Mouse (Mus musculus): ENCODE results near the gene Sf3a2.
"Not testable (repeated sequence)": the region's sequence is repeated elsewhere in the genome, so short reads cannot be mapped to it uniquely, and the experiment has no call there.

Sf3a2 gene

DNA sequence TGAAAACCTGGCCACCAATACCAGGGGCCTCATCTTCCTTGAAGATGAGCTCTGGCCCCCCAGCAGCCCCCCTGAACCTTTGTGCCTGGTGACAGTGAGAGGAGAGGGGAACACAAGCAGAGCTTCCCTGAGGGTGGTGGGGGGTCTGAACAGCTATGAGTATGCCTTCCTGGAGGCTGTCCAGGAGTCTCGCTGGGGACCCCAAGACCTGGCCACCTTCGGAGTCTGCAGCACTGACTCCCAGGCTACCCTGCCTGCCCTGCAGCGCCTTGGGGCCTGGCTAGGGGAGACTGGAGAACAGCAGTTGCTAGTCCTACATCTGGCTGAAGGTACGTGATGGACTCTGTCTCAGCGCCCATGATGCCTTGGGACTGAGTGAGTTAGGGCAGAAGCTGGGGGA is 7.3 kb downstream of the Sf3a2 start:
- no peak for DNase-seq

GRCm38 (mm10) chr10:80805925-80806324 is 7.9 kb downstream of the Sf3a2 start:
- peak; percentile 89 to 90 for DNase-seq

GRCm38 (mm10) chr10:80806341-80807056 is 8.5 kb downstream of the Sf3a2 start:
- DNase-seq: peak in 1 of 2 experiments; percentile 38

DNA sequence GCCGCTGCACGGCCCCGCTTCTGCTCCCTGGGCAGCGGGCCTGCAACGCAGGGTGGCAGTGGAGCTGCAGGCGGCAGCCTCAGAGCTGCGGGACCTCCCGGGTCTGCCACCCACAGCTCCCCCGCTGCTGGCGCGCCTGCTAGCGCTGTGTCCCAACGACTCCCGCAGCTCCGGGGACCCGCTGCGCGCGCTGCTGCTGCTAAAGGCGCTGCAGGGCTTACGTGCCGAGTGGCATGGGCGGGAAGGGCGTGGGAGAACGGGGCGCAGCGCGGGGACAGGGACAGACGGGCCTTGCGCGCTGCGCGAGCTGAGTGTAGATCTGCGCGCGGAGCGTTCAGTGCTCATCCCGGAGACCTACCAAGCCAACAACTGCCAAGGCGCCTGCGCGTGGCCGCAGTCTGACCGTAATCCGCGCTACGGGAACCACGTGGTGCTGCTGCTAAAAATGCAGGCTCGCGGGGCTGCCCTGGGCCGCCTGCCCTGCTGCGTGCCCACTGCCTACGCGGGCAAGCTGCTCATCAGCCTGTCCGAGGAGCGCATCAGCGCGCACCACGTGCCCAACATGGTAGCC is 9.1 kb downstream of the Sf3a2 start:
- DNase-seq: peak; percentile 87 to 90

- no peak for DNase-seq
Measured at GRCm38 (mm10) chr10:80808099-80808984, 10.3 kb downstream of the Sf3a2 start.

- DNase-seq: no peak
Measured at GRCm38 (mm10) chr10:80808985-80809632, 11.1 kb downstream of the Sf3a2 start.

DNA sequence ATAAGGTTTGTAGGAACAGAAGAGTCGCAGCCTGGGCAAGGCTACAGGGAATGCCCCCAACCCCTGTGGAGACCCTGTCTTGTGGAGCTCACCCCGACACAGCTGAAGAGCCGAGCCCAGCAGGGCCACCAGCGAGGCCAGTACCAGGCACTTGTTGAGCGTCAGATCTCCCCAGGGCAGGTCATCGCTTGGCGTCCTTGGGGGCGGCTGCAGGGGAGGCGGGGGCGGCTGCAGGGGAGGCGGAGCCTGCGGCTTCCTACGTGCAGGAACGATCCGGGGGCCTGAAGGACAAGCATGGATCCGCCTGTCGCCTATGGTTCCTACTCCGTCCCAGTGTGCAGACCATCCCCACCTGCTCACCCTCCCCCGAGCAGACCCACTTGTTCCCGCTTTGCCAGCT is 12.1 kb downstream of the Sf3a2 start:
- DNase-seq: no peak

DNA sequence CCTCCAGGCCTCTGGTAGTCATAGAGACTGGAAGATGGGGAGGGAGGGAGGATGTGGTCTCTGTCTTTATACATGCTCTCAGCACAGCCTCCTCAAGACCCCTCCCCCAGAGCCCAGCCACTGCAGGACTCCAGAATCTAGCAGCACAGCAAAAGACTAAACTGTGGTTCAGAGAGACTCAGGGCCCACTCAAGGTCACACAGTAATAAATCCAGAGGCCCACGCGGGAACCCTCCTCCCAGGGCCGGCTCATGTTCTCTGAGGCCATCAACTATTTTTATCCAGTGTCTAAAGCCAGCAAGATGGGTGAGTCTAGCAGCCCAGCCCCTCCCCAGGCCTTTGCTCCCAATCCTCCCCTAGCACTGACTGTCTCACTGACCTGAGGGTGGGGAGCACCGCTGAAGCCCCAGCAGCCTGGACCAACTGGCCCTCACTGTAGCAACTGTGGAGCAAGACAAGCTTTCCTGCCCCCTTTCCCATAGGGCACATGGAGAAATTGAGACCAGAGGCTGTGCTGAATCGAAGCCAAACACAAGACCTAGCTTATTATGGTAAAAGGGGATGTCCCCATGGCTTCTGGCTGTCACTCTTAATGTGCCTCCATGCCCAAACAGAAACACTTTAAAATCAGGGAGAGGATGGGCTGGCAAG is 14.5 kb downstream of the Sf3a2 start:
- no peak for DNase-seq

GRCm38 (mm10) chr10:80813366-80813765 is 15.4 kb downstream of the Sf3a2 start, which contains the start of gene Jsrp1:
Jsrp1 (minus strand) TSS chr10:80813498.
- no peak for DNase-seq

GRCm38 (mm10) chr10:80814800-80815199 is 16.8 kb downstream of the Sf3a2 start:
- DNase-seq: no peak

DNA sequence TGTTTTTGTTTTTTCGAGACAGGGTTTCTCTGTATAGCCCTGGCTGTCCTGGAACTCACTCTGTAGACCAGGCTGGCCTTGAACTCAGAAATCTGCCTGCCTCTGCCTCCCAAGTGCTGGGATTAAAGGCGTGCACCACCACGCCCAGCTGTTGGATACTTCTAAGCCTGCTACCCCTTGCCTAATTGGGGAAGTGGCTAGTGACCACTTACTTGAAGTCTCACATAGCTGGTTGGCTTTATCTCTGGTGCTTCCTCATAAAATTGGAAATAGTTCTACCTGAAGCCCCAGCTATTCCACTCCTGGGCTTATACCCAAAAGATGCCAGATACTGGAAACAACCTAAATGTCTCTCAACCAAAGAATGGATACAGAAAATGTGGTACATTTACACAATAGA is 18.3 kb downstream of the Sf3a2 start:
- not testable (repeated sequence) for DNase-seq

DNA sequence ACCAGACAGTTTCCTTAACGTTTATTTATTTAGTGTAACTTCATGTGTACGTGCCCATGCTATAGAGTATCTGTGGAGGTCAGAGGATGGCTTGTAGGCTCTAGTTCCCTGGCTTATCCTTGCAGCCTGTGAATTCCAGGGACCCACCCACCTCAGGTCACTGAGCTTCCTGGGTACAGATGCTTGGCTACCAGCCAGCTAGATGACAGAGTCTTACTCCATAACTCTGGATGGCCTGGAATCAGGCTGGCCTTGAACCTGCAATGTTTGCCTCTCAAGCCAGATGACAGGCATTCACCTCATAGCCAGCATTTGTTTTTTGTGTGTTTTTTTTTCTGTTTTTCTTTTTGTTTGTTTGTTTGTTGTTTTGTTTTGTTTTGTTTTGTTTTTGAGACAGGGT is 19.2 kb downstream of the Sf3a2 start:
- no peak for DNase-seq

- DNase-seq: not testable (repeated sequence)
Measured at GRCm38 (mm10) chr10:80817955-80818354, 20.0 kb downstream of the Sf3a2 start.

GRCm38 (mm10) chr10:80818599-80819281 is 20.7 kb downstream of the Sf3a2 start:
- no peak for DNase-seq

GRCm38 (mm10) chr10:80819406-80819805 is 21.4 kb downstream of the Sf3a2 start:
- DNase-seq: no peak

- DNase-seq: peak in 1 of 2 experiments; percentile 56
Measured at GRCm38 (mm10) chr10:80821991-80822390, 24.0 kb downstream of the Sf3a2 start.

GRCm38 (mm10) chr10:80822528-80822927 is 24.5 kb downstream of the Sf3a2 start:
- no peak for DNase-seq

DNA sequence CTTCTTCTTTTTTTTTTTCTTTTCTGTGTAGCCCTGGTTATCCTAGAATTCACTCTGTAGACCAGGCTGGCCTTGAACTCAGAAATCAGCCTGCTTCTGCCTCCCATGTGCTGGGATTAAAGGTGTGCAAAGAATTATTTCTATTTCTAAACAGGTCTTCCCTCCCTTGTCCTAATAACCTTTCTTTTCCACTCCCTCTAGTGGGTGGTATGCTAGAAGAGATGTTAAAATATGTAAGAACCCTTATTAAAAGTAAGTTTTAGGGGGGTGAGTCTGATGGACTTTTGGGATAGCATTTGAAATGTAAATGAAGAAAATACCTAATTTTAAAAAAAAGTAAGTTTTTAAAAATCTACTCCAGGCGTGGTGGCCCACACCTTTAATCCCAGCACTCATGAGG is 25.3 kb downstream of the Sf3a2 start:
- no peak for DNase-seq

DNA sequence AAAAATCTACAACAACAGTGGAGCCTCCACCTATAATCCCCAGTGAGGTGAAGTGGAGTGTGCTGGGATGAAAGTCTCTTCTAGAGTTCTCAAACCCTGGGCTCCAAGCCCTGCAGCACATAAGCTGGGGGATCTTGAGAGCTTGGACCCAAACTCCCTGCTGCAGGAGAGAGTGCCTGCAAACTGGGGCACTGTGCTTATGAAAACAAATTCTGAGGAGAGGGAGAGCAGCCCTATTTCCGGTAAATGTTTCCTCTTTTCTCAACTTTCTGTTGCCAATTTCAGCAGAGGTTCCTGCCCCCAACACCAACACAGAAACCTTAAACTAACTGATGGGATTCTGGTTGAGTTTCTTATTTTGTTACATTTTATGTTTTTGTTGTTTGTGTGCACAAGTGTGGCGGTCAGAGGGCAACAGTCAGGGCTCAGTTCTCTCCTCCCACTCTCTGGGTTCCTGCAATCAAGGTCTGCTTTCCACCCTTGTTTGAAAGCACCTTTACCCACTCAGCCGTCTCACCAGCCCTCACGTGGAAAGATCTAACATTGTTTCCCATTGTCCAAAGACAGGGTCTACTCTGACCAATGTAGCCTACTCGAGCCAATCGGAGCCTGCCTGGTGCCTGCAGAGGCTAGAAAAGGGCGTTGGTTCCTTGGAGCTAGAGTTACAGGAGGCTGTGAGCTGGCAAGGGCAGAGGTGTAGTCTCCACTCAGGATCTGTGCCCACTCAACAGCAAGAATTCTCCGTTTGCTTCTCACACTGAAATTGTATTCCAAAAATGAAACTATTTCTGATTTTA is 26.0 kb downstream of the Sf3a2 start:
- DNase-seq: no peak

DNA sequence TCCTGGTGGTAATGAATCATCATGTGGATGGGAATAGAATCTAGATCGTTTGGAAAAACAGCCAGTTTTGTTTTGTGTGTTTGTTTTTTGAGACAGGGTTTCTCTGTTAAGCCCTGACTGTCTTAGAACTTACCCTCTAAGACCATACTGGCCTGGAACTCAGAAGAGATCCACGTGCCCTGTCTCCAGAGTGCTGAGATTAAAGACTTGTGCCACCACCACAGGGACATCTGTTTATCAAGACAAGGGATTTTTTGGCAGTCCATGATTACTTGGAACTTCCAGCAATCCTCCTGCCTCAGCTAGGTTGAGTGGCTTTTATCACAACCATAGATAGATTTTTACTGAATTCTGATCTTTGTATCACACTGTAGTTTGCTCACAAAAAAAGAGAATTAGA is 26.8 kb downstream of the Sf3a2 start:
- no peak for DNase-seq

Measured in cerebellum, postnatal 36 days (tissue).